Mouse (Mus musculus): ENCODE data around the gene Il1rl2. TPM values are rescaled to one million over a fixed set of nuclear protein-coding genes. Genes with fewer than 3 reads are reported as not detected.

The Il1rl2 gene
- polyA plus RNA-seq, 1 experiment from 2014 or later: 1.8 TPM

DNA sequence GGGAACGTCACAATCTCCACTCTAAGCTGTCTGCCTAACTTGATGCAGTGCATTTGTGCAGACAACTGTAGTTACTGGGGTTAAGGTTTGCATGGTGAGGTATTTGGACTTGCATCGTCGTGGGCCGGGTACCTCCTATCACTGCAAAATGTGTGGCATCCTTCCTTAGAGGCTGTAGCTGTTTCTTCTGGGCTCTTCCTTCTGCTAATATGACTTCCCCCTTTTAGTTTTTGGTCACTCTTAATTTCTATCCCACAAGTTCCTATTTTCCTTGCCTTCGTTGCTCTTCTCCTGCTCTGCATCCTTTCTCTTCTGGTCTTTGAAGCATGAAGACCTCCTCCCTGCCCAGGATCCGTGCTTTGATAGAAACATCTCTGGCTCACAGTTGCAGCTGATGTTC, 68.1 kb downstream of the Il1rl2 start:
- WGBS: 89% methylated on average over 6 of the region's 6 CpGs
- H3K4me2 ChIP-seq: no peak overlapping the region
- H3K36me3 ChIP-seq: no peaks in the 10 kb centered on the region
- no peak overlapping the region for H3K9ac ChIP-seq
- H3K4me3 ChIP-seq: no peak overlapping the region
- H3K4me1 ChIP-seq (replicated peaks): no peaks in the 10 kb centered on the region
- no peaks in the 10 kb centered on the region for H3K27me3 ChIP-seq
- H3K9me3 ChIP-seq: peaks cover 6% of the 10 kb centered on the region; the same call in 1 of the 2 replicates
- ATAC-seq (ENCODE audit: low read depth): no peak
- H3K27ac ChIP-seq (replicated peaks): no peak overlapping the region

- no peaks in the 10 kb centered on the region for H3K27me3 ChIP-seq
Measured at GRCm38 (mm10) chr1:40393214-40393613, 68.8 kb downstream of the Il1rl2 start.

DNA sequence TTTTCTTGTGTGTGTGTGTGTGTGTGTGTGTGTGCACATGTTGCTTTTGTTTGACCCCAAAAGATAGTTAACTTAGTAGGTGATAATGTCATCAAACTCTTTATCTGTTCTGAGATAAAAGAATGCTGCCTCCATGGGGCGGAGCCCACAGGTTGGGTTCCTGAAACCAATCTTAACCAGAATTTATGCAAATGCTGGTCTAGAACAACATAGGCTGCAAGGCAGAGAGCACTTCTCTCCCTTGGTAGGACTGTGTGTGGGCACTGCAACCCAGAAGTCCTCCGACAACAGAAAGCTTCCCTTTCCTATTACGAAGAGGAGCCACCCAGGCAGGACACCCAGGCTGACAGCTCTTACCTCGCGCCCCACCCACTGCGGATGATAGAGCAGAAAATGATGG, 75.2 kb downstream of the Il1rl2 start:
- ATAC-seq (ENCODE audit: low read depth): no peak
- H3K27ac ChIP-seq (replicated peaks): no peak overlapping the region
- 95% methylated on average over 6 of the region's 6 CpGs for WGBS

More at GRCm38 (mm10) chr1:40393214-40393613, 68.8 kb downstream of the Il1rl2 start:
- H3K4me1 ChIP-seq (replicated peaks): no peaks in the 10 kb centered on the region
- no peak overlapping the region for H3K4me3 ChIP-seq
- no peak for ATAC-seq (ENCODE audit: low read depth)
- H3K4me2 ChIP-seq: no peak overlapping the region
- peaks cover under 1% of the 10 kb centered on the region; the same call in 1 of the 2 replicates for H3K9me3 ChIP-seq
- WGBS: 84% methylated on average over 7 of the region's 7 CpGs
- no peak overlapping the region for H3K27ac ChIP-seq (replicated peaks)
- H3K9ac ChIP-seq: no peak overlapping the region
- H3K36me3 ChIP-seq: no peaks in the 10 kb centered on the region

GRCm38 (mm10) chr1:40404682-40405081, 80.3 kb downstream of the Il1rl2 start:
- Histone ChIP-seq H3K27ac (replicated peaks) (no peak overlapping the region), H3K9me3 (no peaks in the 10 kb centered on the region), H3K27me3 (no peaks in the 10 kb centered on the region), H3K4me1 (replicated peaks) (no peaks in the 10 kb centered on the region), H3K9ac (no peak overlapping the region), H3K4me2 (no peak overlapping the region), H3K4me3 (no peak overlapping the region), H3K36me3 (no peaks in the 10 kb centered on the region)
- 87% methylated on average over 7 of the region's 7 CpGs for WGBS
- no peak for ATAC-seq (ENCODE audit: low read depth)

More for the DNA sequence above, 75.2 kb downstream of the Il1rl2 start:
- no peaks in the 10 kb centered on the region for H3K9me3 ChIP-seq
- H3K4me2 ChIP-seq: no peak overlapping the region
- no peaks in the 10 kb centered on the region for H3K4me1 ChIP-seq (replicated peaks)
- H3K9ac ChIP-seq: no peak overlapping the region
- H3K36me3 ChIP-seq: no peaks in the 10 kb centered on the region
- H3K27me3 ChIP-seq: no peaks in the 10 kb centered on the region
- no peak overlapping the region for H3K4me3 ChIP-seq

DNA sequence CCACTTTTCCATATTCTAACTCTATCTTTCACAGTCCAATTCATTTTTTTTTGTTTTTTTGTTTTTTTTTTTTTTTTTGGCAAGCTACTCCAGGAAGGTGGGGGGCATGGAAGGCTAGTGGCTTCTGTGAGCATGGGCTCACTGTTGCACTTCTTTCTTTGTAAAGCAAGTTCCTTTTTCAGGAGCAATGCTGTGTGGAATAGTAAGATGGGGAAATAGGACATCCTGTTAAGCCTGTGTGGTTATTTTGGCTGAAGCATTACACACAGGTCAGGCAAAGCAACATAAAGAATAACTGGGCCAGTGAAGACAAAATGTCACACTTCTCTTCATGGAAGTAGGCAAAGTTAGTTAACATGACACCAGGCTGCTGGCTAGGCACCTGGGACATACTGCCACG, 85.5 kb downstream of the Il1rl2 start:
- Histone ChIP-seq H3K4me1 (replicated peaks) (no peaks in the 10 kb centered on the region), H3K4me2 (no peak overlapping the region), H3K36me3 (no peaks in the 10 kb centered on the region), H3K9me3 (no peaks in the 10 kb centered on the region), H3K27ac (replicated peaks) (no peak overlapping the region), H3K9ac (no peak overlapping the region), H3K27me3 (no peaks in the 10 kb centered on the region), H3K4me3 (no peak overlapping the region)
- 77% methylated on average over 1 of the region's 1 CpGs for WGBS
- no peak for ATAC-seq (ENCODE audit: low read depth)

DNA sequence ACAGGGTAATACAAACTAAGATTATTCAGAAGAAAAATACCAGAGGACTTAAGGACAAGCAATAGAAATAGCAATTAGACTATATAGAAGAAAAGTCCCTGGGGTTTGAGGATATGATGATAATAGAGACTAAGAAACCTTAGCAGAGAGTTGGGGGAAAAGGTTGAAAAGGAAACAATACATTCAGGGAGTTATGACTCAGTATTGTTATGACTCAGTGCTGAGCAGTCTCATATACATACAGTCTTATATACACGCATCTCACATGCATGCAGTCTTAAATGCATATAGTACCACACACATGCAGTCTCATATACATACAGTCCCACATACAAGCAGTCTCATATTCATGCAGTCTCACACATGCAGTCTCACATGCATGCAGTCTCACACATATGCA, 88.6 kb downstream of the Il1rl2 start:
- no peaks in the 10 kb centered on the region for H3K4me1 ChIP-seq (replicated peaks)
- no peaks in the 10 kb centered on the region for H3K36me3 ChIP-seq
- no peak for ATAC-seq (ENCODE audit: low read depth)
- H3K27ac ChIP-seq (replicated peaks): no peak overlapping the region
- no peaks in the 10 kb centered on the region for H3K9me3 ChIP-seq
- H3K4me2 ChIP-seq: no peak overlapping the region
- H3K4me3 ChIP-seq: no peak overlapping the region
- H3K27me3 ChIP-seq: no peaks in the 10 kb centered on the region
- H3K9ac ChIP-seq: no peak overlapping the region
- 93% methylated on average over 1 of the region's 1 CpGs for WGBS

GRCm38 (mm10) chr1:40414276-40414675, 89.9 kb downstream of the Il1rl2 start:
- Histone ChIP-seq H3K9ac (no peak overlapping the region), H3K9me3 (no peaks in the 10 kb centered on the region), H3K27ac (replicated peaks) (no peak overlapping the region), H3K4me1 (replicated peaks) (no peaks in the 10 kb centered on the region), H3K27me3 (no peaks in the 10 kb centered on the region), H3K36me3 (no peaks in the 10 kb centered on the region), H3K4me3 (no peak overlapping the region), H3K4me2 (no peak overlapping the region)
- 82% methylated on average over 7 of the region's 7 CpGs for WGBS
- no peak for ATAC-seq (ENCODE audit: low read depth)

- Histone ChIP-seq H3K9me3 (no peaks in the 10 kb centered on the region), H3K27ac (replicated peaks) (no peak overlapping the region), H3K4me2 (no peak overlapping the region), H3K9ac (no peak overlapping the region), H3K4me3 (no peak overlapping the region), H3K27me3 (no peaks in the 10 kb centered on the region), H3K4me1 (replicated peaks) (no peaks in the 10 kb centered on the region), H3K36me3 (no peaks in the 10 kb centered on the region)
- WGBS: 74% methylated on average over 7 of the region's 7 CpGs
- no peak for ATAC-seq (ENCODE audit: low read depth)
Measured at GRCm38 (mm10) chr1:40414863-40415656, 90.7 kb downstream of the Il1rl2 start.

- Histone ChIP-seq H3K27me3 (no peaks in the 10 kb centered on the region), H3K4me1 (replicated peaks) (no peaks in the 10 kb centered on the region), H3K36me3 (no peaks in the 10 kb centered on the region), H3K9ac (no peak overlapping the region), H3K27ac (replicated peaks) (no peak overlapping the region), H3K4me2 (no peak overlapping the region), H3K9me3 (no peaks in the 10 kb centered on the region), H3K4me3 (no peak overlapping the region)
- ATAC-seq (ENCODE audit: low read depth): no peak
- 96% methylated on average over 2 of the region's 2 CpGs for WGBS
Measured at GRCm38 (mm10) chr1:40417034-40417433, 92.6 kb downstream of the Il1rl2 start.

Other genes starting within 250 kb of the Il1rl2 start
- gene Il1r1, start 99.5 kb upstream of the Il1rl2 start, polyA plus RNA-seq (2015; fragmentation: Nextera tagmentation; extraction: Ambion mirVana): 1.0 and 1.3 TPM in 2 replicates
- gene Il1rl1, start 105.0 kb downstream of the Il1rl2 start, polyA plus RNA-seq (2015; fragmentation: Nextera tagmentation; extraction: Ambion mirVana): 0.34 TPM in 1 of 2 replicates, not detected in the other
- not detected in 2 replicates for gene Il18r1, start 140.9 kb downstream of the Il1rl2 start, polyA plus RNA-seq (2015; fragmentation: Nextera tagmentation; extraction: Ambion mirVana)
- gene Il18rap, start 190.8 kb downstream of the Il1rl2 start, polyA plus RNA-seq (2015; fragmentation: Nextera tagmentation; extraction: Ambion mirVana): 0.10 TPM in 1 of 2 replicates, not detected in the other

All from neural tube, embryonic 13.5 days (tissue).